Mouse (Mus musculus) myocyte (in vitro differentiated cells): Measurements from ENCODE around the gene Vapb. TPM values are rescaled to one million over a fixed set of nuclear protein-coding genes. Genes with fewer than 3 reads are reported as not detected.

Source experiments
- H3K27me3 ChIP-seq: one replicate; pipeline ENCODE4 v1.6.1; 2011; ENCODE audit not compliant: control insufficient read depth, insufficient read depth, insufficient read length
- H3K36me3 ChIP-seq: one replicate; pipeline ENCODE4 v1.6.1; 2011; ENCODE audit not compliant: control insufficient read depth, insufficient read depth
- H3K4me2 ChIP-seq: one replicate; pipeline ENCODE4 v1.6.1; 2011; ENCODE audit warnings: low read depth, control low read depth
- H3K4me3 ChIP-seq: one replicate; pipeline ENCODE4 v1.5.1; 2011; ENCODE audit warnings: mild to moderate bottlenecking, control low read depth, moderate library complexity
- H3K79me2 ChIP-seq: one replicate; pipeline ENCODE4 v1.6.1; 2011; ENCODE audit not compliant: control insufficient read depth, insufficient read depth
- H3ac ChIP-seq: one replicate; pipeline ENCODE4 v1.6.1; 2011; ENCODE audit not compliant: control insufficient read depth, insufficient read length
- CEBPB ChIP-seq: IDR thresholded peaks from 2 replicates; pipeline ENCODE4 v1.6.1; 2011; ENCODE audit warnings: mild to moderate bottlenecking, moderate library complexity; ENCODE audit not compliant: poor library complexity, insufficient read depth, severe bottlenecking
- E2F4 ChIP-seq: IDR thresholded peaks from one replicate; pipeline ENCODE4 v1.6.1; 2011; ENCODE audit warnings: mild to moderate bottlenecking, control low read depth, moderate library complexity; ENCODE audit not compliant: insufficient read depth
- MAX ChIP-seq: IDR thresholded peaks from one replicate; pipeline ENCODE4 v1.6.1; 2011; ENCODE audit warnings: low read depth, mild to moderate bottlenecking, control low read depth
- MYOD1 ChIP-seq, 3 experiments: IDR thresholded peaks; one replicate each; pipeline ENCODE4 v1.6.1; 2011; ENCODE audit warnings: control low read depth in 2 of 3, low read depth in 2 of 3, mild to moderate bottlenecking in 2 of 3, moderate library complexity in 1 of 3; ENCODE audit not compliant: insufficient read length in 2 of 3, control insufficient read depth in 1 of 3
- MYOG ChIP-seq, 3 experiments: IDR thresholded peaks; one replicate each; pipeline ENCODE4 v1.6.1; 2011; ENCODE audit warnings: control low read depth in 2 of 3, low read depth in 2 of 3, mild to moderate bottlenecking in 2 of 3; ENCODE audit not compliant: insufficient read length in 2 of 3, control insufficient read depth in 1 of 3, insufficient read depth in 1 of 3
- POLR2A ChIP-seq: IDR thresholded peaks from one replicate; pipeline ENCODE4 v1.6.1; 2011; ENCODE audit warnings: low read depth, mild to moderate bottlenecking, control low read depth, moderate library complexity; ENCODE audit not compliant: insufficient read length
- POLR2AphosphoS2 ChIP-seq: IDR thresholded peaks from one replicate; pipeline ENCODE4 v1.6.1; 2011; ENCODE audit warnings: low read depth, control low read depth; ENCODE audit not compliant: insufficient read length
- REST ChIP-seq: IDR thresholded peaks from one replicate; pipeline ENCODE4 v1.6.1; 2011; ENCODE audit warnings: mild to moderate bottlenecking, control low read depth, moderate library complexity; ENCODE audit not compliant: insufficient read depth, insufficient read length
- SRF ChIP-seq: IDR thresholded peaks from one replicate; pipeline ENCODE4 v1.6.1; 2011; ENCODE audit warnings: low read depth; ENCODE audit not compliant: control insufficient read depth, insufficient read length
- TCF12 ChIP-seq: IDR thresholded peaks from one replicate; pipeline ENCODE4 v1.6.1; 2011; ENCODE audit warnings: mild to moderate bottlenecking, control low read depth; ENCODE audit not compliant: poor library complexity, insufficient read depth, severe bottlenecking
- TCF3 ChIP-seq: IDR thresholded peaks from one replicate; pipeline ENCODE4 v1.6.1; 2011; ENCODE audit warnings: low read depth, control low read depth; ENCODE audit not compliant: insufficient read length
- USF1 ChIP-seq: IDR thresholded peaks from one replicate; pipeline ENCODE4 v1.6.1; 2011; ENCODE audit warnings: low read depth, mild to moderate bottlenecking, control low read depth, moderate library complexity
- polyA plus RNA-seq: library from polyadenylated mRNA; unstranded; fragments of >200 nt; fragmentation: generic; extraction: Trizol; gene quantifications from one replicate; pipeline ENCODE4 v1.2.1, GENCODE M21; 2012; ENCODE audit warnings: missing spikeins

Vapb gene
- polyA plus RNA-seq, 1 experiment = 53.8 TPM

- H3K4me2 ChIP-seq = no peak overlapping the region
- TF ChIP-seq SRF = no peak
- TF ChIP-seq REST = no peak
- TF ChIP-seq MAX = no peak
- TF ChIP-seq MYOD1 (IDR thresholded peaks at IDR 0.05; ENCODE audit: control insufficient read depth in 1 of 3, insufficient read length in 2 of 3, low read depth in 2 of 3) = peak; percentile 59 to 94 (median 83)
- no peak for TF ChIP-seq POLR2AphosphoS2
- no peak for TF ChIP-seq TCF3
- peaks cover 100% of the 10 kb centered on the region for H3K79me2 ChIP-seq
- H3K27me3 ChIP-seq = no peaks in the 10 kb centered on the region
- H3K36me3 ChIP-seq = no peaks in the 10 kb centered on the region
- no peak overlapping the region for H3ac ChIP-seq
- H3K4me3 ChIP-seq = no peak overlapping the region
Observed at GRCm38 (mm10) chr2:173744070-173744815, 6.9 kb downstream of the Vapb start.

DNA sequence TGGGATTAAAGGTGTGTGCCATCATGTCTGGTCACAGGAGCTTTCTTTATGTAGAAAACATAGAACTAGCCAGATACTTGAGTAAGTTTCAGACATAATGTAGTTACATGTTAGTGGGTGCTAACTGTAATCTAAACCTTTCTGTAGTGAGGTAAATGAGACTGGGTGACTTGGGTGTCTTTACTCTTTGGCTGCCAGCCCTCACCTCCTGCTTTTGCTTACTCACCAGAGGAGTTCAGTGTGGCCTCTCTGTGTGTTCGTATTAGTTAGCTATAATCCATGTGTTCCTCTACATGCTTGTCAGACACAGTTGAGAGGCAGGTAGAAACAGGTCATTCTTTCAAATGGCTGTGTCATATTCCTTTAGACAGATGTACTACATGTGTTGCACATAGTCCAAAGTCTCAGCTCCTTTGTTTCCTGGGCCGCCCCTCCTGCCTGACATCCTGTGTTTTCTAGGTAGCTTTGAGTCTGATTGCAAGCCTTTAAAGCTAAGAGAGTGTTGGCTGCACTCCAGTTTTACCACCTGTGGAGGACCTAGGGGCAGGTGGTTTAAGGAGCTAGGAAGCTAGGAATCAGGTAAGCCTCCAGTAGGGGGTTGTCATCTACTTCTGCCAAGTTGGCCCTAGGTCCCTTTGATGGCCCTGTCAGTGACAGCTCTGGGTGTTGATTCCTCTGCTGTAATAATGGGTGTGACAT, 11.8 kb downstream of the Vapb start:
- H3K27me3 ChIP-seq = no peaks in the 10 kb centered on the region
- no peak overlapping the region for H3K4me3 ChIP-seq
- no peak for TF ChIP-seq CEBPB
- no peak for TF ChIP-seq MYOD1 (IDR thresholded peaks at IDR 0.05; ENCODE audit: control insufficient read depth in 1 of 3, insufficient read length in 2 of 3, low read depth in 2 of 3)
- no peak for TF ChIP-seq REST
- TF ChIP-seq USF1 = no peak
- no peak for TF ChIP-seq MAX
- no peak for TF ChIP-seq SRF
- no peak for TF ChIP-seq MYOG (IDR thresholded peaks at IDR 0.05; ENCODE audit: control insufficient read depth in 1 of 3, insufficient read depth in 1 of 3, insufficient read length in 2 of 3, low read depth in 2 of 3)
- no peak for TF ChIP-seq POLR2A
- no peak for TF ChIP-seq TCF12
- no peak for TF ChIP-seq E2F4

DNA sequence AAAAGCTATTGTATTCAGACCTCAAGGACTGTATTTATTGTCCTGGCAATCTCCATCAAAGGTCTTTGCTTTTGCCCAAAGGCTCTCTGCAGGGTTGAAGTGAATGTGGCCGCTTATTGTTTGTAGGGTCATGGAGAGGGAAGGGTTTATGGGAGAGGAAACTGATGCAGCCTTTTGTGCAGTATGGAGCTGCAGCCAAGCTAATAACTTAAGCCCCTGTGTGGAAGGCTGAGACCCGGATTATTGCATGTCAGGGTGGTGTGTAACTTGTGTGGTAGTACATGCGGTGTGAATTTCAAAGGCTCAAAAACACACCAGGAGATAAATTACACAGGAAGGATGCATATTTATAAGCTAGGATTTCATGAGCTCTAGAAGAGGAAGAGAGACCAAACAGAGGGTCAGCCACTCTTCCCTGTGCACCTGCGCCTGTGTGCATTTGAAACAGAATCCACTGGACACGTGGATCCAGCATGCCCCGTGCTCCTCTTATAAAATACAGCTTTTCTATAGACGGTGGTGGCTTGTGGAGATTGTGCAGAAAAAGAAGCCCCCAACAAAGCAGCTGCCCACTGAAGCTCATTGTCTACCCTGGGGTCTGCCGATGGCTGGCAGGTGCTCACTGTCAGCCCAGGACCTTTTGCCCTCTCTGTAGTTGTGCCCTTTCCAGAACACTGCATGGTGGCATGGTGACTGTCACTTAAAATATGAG, 18.3 kb downstream of the Vapb start:
- Histone ChIP-seq H3K79me2 (peaks cover 36% of the 10 kb centered on the region), H3K27me3 (no peaks in the 10 kb centered on the region), H3K36me3 (no peaks in the 10 kb centered on the region), H3K4me2 (no peak overlapping the region), H3ac (no peak overlapping the region), H3K4me3 (no peak overlapping the region)
- TF ChIP-seq MYOG (IDR thresholded peaks at IDR 0.05; ENCODE audit: control insufficient read depth in 1 of 3, insufficient read depth in 1 of 3, insufficient read length in 2 of 3, low read depth in 2 of 3) = no peak
- no peak for TF ChIP-seq SRF
- TF ChIP-seq MYOD1 (IDR thresholded peaks at IDR 0.05; ENCODE audit: control insufficient read depth in 1 of 3, insufficient read length in 2 of 3, low read depth in 2 of 3) = no peak
- TF ChIP-seq CEBPB = no peak
- TF ChIP-seq POLR2A = no peak
- TF ChIP-seq USF1 = no peak
- no peak for TF ChIP-seq TCF12
- no peak for TF ChIP-seq POLR2AphosphoS2
- TF ChIP-seq REST = no peak
- no peak for TF ChIP-seq MAX
- no peak for TF ChIP-seq TCF3

More for the DNA sequence above, 11.8 kb downstream of the Vapb start:
- Histone ChIP-seq H3ac (no peak overlapping the region), H3K36me3 (no peaks in the 10 kb centered on the region), H3K79me2 (peaks cover 59% of the 10 kb centered on the region), H3K4me2 (no peak overlapping the region)

GRCm38 (mm10) chr2:173757624-173758155, 20.4 kb downstream of the Vapb start:
- Histone ChIP-seq H3K79me2 (peaks cover 44% of the 10 kb centered on the region), H3ac (no peak overlapping the region), H3K4me2 (no peak overlapping the region), H3K36me3 (no peaks in the 10 kb centered on the region), H3K4me3 (no peak overlapping the region), H3K27me3 (no peaks in the 10 kb centered on the region)
- no peak for TF ChIP-seq REST
- no peak for TF ChIP-seq MYOD1 (IDR thresholded peaks at IDR 0.05; ENCODE audit: control insufficient read depth in 1 of 3, insufficient read length in 2 of 3, low read depth in 2 of 3)
- TF ChIP-seq POLR2A = no peak
- TF ChIP-seq POLR2AphosphoS2 = no peak
- TF ChIP-seq SRF = no peak
- TF ChIP-seq USF1 = no peak
- TF ChIP-seq CEBPB = no peak
